Mouse (Mus musculus) heart, adult 8-10 months (tissue): ENCODE results near the gene Bdkrb1. TPM values are rescaled to one million over a fixed set of nuclear protein-coding genes. Genes with fewer than 3 reads are reported as not detected.

Experiments used
- DNase-seq: peaks from one replicate; pipeline ENCODE4 v3.0.0; 2022; ENCODE audit warnings: low spot score
- total RNA-seq, 4 experiments: library from RNA; stranded (reverse); gene quantifications; 2 replicates each; pipeline ENCODE4 v1.2.4; 2022

Bdkrb1 gene
- total RNA-seq: not detected

DNA sequence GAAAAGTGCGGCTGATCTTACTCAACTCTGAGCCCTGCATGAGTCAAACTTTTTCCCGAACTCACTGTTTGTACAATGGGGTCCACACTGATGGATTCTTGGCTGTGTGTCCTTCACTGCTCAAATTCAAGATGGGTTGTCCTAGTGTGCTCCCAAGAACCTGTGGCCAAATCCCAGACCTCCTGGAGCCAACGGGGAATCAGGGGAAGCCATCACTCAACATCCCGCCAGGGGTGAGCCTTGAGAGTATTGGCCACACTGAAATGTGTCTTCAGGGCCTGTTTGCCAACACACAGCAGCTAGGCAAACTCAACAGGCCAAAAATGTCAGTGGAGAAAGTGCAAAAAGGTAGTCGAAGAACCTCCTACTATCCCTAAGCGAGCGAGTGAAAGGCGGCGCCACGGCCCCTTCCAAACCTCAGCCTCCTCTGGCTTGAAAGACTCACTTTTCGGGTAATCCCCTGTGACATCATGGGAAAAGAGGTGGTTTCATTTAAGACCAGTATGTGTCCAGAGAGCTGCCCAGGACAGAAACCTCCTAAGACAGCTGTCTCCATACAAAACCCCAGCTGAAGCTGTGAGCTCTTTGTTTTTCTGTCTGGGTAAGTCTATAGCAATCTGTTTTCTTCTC, at the start of gene Bdkrb1:
TSS of gene Bdkrb1 (plus strand) at position 505 of the 630 bp plus-strand sequence.
- DNase-seq: no peak

DNA sequence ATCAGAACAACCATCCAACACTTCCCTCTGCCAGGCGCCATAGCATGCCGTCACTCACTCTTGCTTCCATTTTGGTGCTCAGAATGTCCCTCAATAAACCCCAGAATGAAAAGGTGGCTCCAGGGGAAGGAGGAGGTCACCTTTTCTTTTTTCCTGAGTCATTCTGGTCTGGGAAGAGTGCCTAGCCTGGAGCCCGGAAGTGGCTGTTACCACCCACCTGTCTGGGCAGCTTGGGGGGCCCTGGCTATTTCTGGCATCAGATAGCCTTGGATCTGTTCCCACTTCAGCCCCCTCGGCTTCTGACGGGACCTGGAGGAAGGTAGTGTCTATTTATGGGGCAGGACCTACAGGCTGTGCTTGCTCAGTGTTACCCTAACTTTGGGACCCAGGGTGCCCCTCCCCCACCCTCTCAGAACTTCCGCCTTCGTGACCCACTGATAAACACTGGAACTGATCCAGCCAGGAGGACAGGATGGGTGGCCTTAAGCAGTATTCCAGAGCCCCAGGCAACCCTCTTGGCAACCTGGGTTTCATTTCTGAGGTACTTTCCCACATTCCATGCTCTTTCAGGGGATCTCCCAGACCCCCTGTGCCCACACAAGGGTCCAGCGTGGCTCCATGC, 48.6 kb upstream of the Bdkrb1 start:
- no peak for DNase-seq

DNA sequence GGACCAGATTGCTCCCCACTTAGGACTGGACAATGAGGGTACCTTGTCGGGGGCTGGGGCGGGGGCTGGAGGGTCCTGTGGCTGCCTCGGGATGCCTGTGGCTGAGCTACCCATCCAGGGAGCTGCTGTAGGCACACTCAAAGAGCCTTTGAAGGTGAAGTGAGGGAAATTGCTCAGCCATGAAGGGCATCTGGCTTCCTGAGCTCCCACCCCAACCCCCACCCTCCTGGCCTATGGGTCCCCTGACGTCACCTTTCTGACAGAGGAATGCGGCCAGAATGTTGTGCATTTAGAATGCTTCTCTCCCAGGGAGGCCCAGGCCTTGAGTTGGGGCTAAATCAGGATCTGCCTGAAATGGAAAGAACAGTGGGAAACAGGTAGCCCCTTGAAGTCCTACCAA, 47.7 kb upstream of the Bdkrb1 start:
- no peak for DNase-seq

DNA sequence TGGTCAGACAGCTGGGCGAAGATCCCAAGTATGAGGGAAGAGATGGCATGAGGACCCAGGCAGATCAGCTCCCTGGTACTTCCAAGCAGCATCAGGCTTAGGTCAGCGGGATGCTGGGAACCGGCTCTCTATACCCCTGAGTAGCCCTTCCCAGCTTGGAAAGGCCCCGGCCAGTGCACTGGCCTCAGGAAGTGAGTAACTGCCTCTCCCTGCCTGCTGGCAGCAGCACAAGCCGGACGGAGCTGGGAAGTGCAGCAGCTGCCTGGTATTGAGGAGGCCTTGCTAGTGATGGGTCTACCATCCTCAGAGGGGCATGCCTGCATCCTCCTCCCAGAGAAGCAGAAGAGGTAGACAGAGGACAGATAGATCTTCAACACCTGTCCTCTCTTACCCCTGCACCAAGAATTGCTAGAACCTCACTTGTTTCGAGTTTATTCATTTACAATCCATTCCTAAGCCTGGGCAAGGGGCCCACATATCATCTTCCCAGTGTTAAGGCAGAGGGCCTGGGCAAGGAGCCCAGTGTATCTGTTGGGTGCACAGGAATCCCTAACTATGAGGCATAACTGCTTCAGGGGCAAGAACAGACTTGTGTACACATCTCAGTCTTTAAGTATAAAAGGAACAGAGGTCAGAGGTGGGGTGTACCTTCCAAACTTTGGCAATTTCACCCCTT, 45.5 kb upstream of the Bdkrb1 start:
- DNase-seq: peak; percentile 65

DNA sequence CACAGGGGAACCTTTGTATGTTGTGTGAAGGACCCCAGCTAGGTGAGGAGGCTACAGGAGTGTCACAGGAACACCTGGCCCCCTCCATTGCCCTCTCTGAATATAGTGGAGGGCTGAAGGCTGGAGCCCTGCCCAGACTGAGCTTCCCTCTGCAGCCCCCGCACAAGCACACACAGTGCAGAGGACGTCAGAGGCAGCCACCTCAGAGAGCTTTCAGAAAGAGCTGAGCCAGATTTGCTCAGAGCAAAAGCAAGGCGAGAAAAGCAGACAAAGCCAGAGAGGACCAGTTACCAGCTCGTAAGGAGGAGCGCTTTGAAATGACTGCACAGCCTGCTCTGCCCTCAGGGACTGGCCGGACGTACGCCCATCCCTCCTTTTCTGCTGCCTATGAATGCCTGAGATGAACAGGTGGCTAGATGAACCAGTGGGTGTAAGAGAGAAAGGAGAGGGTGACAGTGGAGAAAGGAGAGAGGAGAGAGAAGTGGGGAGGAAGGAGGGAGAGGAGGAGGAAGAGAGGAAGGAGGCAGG, 41.8 kb upstream of the Bdkrb1 start:
- DNase-seq: no peak

DNA sequence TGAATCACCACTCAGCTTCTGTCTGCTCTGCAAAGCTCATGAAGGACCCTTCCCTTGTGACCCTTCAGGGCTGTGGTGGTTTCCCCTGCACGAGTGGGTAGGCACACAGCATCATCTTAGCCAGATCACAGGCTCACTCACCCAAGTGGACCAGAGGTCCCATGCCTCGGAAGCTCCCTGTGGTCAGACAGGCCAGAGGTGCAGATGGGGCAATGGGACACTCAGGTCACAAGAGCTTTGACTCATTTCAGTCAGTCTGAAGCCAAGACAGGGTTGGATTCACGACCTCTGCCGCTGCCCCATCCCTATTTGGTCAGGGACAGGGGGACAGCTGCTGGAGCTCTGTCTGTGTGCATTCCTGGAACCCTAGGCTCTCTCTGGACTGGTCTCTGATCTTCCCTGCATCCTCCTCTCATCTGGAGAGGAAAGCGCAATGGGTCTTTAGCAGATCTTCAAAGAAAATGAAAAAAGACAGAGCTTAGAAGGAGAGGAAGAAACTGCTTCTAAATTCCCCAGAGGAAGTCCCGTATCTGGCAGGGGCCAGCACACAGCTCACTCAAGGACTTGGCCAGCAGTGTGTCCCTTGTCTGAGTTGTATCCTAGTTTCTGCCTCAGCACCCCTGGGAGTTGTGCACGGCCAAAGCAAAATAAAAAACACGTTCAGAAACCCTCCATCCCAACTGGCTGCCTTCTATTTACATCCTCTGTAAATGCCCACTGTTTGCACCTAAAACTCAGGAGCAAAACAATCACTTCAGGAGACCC, 40.6 kb upstream of the Bdkrb1 start:
- peak; percentile 43 for DNase-seq

DNA sequence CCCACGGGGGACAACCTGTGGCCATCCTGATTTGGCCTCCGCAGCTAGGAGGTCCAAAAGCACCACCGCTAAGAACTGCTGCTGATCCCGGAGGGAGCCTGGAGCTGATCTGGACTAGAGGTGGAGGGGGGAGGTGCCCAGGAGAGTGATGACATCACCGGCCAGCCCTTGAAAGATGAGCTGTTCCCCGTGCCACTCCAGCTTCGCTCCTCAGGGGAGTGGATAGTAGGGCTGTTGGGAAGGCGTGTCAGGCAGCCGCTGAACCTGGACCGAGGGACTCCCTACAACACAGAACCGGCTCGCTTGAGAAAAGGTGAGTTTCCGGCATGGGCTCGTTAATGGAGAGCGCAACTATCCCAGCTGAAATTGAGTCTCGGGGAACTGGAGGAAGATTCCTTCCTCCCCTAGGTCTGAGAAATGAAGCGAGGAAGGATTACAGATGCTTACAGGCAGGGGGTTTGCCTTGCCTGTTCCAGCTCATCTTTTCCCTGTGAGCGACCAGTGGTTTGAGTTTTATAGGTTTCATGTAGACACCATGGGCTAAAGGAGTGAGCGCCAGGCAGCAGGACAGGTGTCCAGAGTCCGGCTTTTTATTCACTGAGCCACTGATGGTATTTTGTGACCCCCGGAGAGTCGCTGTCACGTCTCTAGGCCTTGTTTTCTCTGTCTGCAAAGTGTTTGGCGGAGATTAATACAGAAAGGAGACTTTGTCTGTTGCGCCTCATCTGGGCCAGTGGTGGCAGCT, 39.8 kb upstream of the Bdkrb1 start, which contains the start of gene Bdkrb2:
TSS of gene Bdkrb2 (plus strand) at position 291 of the 745 bp plus-strand sequence.
- DNase-seq: no peak

DNA sequence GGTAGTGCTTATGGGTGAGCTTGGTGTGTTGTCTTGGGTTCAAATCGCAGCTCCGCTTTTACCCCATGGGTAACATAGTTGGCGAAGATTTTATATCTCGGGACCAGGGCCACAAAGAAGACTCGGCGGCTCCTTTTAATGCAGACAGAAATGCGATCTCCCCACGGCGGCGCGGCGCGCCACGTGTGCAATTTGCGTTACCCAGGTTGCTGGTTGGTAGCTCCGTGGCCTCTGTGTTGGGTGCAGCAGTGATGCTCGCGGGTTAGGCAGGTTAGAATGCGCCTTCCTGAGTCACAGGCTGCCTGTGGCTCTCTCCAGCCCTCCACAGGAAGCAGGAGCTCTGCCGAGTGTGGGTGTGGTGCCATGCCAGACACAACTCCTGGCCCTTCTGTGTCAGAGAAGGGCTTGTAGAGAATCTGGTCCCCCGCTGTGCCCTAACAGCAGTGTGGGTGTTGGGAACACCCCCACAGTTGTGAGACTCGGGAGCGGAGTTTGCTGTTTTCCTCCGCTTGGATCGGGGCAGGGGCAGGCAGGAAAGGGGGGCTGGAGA, 39.1 kb upstream of the Bdkrb1 start:
- no peak for DNase-seq

DNA sequence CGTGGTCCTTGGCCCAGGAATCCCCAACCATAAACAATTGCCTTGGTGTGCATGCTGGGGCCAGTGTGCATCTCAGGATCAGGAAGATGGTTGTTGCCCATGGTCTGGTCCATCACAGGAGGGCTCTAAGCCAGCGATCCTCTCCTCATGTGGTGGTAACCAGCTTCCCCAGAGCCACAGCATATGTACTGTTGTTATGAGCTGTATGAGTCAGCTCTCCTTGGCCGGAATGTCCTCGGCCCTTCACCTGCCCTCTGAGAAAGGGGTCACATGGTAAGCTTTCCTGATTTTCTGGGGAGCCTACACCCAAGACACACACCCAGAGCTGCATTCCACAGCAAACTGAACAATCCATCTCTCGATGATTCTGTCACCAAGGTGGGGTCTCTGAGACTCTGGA, 37.7 kb upstream of the Bdkrb1 start:
- no peak for DNase-seq

DNA sequence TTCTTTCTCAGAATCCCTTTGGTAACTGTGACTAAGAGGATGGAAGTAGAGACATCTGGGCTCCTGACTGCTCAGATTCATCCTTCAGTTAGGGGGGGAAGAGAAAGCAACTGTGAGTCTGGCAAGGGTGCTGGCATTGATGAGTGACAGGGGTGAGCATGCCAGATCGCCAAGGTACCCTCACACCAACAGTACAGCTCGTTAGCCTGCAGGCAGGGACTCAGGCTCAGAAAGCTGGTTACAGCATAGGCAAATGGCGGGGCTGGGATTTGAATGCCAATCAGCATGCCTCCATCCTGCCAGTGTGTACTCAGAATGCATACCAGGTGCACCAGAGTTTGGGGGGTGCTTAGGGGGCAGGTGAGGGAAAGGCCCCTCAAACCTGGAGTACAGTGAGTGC, 31.0 kb upstream of the Bdkrb1 start:
- DNase-seq: no peak

DNA sequence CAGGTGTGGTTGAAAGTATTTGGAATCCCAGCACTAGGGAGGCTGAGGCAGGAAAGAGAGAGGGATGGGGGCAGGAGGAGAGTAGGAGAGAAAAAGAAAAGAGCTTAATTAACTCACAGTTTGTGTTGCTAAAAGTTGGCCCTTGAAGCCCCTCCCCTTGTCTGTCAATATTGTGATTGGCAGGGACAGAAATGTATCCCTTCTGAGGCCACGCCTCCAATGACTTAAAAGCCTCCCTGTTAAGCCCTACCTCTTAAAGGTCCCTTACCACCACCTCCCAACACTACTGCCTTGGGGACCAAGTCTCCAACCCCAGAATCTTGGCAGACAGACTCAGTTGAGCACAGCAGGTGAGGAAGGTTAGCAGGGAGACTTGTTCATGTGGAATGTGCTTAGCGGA, 30.3 kb upstream of the Bdkrb1 start:
- no peak for DNase-seq

DNA sequence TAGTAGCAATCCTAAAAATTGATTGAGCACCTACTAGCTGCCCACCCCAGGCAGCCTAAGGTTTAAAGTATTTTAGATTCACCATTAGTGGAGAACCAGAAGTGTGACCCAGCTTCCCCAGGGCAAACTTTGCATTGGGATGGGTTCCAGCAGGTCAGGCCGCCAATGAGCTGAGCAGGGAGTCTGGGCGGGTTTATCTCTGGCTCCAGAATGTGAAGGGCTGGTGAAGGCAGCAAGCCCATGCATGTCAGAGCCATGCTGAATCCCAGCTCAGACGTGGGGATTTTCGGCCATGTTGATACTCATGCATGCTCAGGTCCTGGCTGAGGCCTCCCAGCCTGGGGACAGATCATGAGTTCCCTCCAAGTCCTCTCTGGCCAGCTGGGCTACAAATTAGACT, 28.5 kb upstream of the Bdkrb1 start:
- DNase-seq: no peak

DNA sequence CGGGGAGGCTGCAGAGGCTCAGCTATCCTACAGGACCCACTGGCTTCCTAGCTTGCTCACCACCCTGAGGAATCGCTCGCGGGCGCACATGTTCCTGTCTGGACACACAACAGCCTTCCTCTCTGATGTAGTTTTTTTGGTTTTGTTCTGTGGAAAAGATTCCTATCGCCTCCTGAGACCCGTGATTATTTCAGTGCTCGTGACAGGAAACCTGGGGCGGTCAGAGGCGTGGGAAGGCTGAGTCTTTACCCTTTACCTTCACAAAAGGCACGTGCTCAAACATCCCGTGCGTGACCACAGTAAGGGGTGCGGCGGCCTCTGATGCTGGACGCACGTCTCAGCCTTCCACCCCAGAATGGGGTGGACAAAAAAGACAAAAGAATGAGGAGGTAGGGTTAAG, 22.4 kb upstream of the Bdkrb1 start:
- DNase-seq: no peak

DNA sequence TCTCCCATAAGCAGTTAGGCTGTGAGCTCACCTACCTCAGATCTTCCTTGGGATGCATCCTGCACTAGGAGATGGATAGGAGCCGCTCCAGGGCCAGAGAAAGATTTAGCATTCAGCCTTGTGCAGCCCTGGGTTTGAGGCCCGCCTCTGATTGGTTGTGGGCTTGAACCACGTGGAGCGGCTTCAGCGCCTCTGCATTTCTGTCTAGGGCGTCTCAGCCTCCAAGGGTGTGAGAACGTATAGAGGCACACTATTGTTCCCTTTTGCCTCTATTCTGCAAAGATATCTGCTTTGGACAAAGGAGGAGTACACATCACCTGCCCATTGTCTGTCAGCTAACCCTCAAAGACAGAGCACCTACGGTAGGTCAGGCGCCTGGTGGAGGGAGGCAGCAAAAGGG, 20.4 kb upstream of the Bdkrb1 start:
- no peak for DNase-seq

DNA sequence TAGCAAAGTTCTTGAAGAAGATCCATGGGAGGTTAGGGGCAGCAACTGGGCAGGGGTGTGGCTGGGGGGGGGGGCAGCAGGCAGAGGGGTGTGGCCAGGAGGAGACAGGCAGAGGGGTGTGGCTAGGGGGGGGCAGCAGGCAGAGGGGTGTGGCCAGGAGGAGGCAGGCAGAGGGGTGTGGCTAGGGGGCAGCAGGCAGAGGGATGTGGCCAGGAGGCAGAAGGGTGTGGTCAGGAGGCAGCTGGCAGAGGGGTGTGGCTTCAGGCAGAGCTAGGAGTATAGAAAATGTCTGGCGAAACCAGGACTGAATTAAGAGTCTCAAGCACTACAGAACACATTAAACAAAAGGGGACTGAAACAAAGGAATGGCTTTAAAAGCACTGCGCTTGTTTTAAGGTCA, 19.4 kb upstream of the Bdkrb1 start:
- no peak for DNase-seq

DNA sequence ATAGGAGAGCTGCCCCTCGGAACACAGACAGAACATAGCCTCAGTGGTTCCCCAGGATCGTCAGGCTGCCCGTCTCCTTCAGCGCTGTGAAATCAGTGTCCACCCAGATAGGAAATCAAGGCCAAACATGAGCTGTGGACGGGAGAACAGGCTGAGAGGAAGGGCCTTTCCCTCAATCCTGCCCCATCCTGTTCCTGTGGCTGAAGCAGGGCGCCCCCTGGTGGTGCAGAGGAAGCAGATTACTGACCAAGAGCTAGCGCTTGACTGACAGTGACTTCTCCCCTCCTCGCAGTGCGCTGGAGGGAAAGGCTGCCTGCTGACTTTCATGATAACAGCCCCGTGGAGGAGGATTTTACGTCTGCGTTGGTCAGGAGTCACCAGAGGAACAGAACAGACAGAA, 18.0 kb upstream of the Bdkrb1 start:
- peak; percentile 57 for DNase-seq

DNA sequence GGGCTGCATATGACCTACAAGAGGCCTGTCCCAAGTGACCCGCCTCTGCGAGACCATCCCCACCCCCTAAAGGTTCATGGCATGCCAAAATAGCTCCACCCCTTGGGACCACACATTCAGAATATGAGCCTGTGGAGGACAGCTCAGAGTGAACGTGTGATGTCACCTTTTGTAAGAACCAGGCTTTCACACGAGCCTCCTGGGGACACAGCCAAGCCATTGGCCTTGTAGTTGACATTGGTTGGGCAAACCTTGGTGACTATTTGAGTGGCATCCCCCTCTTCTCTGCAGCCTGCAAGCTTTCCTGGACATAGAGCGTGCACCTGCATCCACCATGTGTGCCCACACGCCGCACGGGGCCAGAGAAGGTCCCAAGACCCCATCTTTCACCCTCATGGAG, 15.4 kb upstream of the Bdkrb1 start:
- no peak for DNase-seq

DNA sequence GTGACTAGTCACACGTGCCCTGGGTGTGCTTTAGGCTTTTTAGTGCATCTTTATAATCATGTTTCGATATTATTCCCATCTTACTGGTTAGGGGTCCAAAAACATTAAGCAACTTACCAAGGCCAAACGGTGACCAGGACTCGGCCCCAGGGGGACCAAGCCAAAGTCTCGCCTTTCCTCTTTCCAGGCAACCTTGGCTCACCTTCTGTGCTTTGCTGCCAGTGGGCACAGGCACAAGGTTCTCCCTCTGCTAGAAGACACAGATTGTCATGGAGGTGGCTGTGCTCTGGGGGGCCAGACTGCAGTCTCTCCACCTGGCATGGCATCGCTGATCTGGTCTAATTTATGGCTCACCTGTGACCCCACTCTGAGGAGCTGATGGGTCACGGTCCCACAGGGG, 12.1 kb upstream of the Bdkrb1 start:
- DNase-seq: no peak

DNA sequence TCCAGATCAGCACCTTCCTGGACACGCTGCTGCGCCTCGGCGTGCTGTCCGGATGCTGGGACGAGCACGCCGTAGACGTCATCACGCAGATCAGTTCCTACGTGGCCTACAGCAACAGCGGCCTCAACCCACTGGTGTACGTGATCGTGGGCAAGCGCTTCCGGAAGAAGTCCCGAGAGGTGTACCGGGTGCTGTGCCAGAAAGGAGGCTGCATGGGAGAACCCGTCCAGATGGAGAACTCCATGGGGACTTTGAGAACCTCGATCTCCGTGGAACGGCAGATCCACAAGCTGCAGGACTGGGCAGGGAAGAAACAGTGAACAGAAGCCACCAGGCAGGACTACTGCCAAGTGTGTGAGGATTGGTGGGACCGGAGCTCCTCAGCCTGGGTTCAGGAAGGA, 10.5 kb upstream of the Bdkrb1 start:
- DNase-seq: no peak

DNA sequence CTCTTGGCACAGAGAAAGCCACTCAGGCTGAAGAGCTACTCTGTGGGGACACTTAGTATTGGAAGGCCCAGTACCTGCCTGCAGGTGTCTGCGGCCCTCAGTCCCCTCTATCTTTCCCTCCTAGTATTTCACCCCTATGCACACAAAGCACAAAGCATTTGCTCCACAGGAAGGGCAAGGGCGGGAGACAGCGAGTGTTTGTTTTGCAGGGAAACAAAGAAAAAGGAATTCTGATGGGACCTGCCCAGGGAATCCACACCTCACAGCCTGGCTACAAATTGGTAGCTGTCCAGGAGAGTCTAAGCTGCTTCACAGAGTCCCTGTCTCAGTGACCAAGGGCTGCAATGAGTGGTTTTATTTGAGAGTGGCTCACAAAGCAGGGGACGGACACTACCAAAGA, 9.4 kb upstream of the Bdkrb1 start:
- DNase-seq: no peak

DNA sequence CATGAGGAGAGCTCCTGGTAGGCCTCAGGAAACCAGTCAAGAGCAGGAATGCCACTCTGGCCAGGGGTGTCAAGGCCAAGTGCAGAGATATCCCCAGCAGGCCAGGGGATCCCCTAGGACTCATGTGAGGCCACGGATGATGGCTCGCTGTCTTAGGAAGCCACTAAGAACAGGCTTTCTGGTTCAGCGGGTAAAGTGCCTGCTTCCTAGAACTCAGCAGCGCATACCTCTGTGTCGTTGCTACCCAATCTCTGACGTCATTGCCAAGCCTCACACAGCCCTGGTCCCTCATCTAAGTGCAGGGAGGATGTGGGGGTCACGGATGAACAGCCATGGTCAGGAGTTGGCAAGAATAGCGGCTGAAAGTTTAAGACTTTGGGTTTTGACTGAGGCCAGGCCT, 5.8 kb upstream of the Bdkrb1 start:
- no peak for DNase-seq
